Comparison of ENCODE assay signal across 14 mouse cellular contexts in genomic region chr1:135861980-135862552, GRCm38 (mm10). TPM values are rescaled to one million over a fixed set of nuclear protein-coding genes. Genes with fewer than 3 reads are reported as not detected.
DNase-seq lines count a peak whose midpoint lies in the region; ATAC-seq and TF ChIP-seq lines count a peak whose summit lies in the region.
"Had no signal": no experiment of that assay in that cellular context is flagged by ENCODE, and none has a peak within 500 bp of the region (broad histone marks: within the 10 kb centered on the region; RNA-seq: fewer than 3 reads in every experiment).

No protein-coding gene starts in this region.

- TF ChIP-seq CTCF in C2C12 (IDR thresholded peaks at IDR 0.05; ENCODE audit: control insufficient read depth, insufficient read depth, insufficient read length) = no peak

- H3K79me3 ChIP-seq in C2C12 (ENCODE audit: low read depth) = no peaks in the 10 kb centered on the region

- intact Hi-C loops in left cerebral cortex, postnatal 10 days (cut with DNase I) = no loop called here

- no peak overlapping the region for H3K4me3 ChIP-seq in kidney, embryonic 16.5 days (ENCODE audit: low read length)
- H3K4me3 ChIP-seq in C2C12 (ENCODE audit: insufficient read depth, poor library complexity, severe bottlenecking) = no peak overlapping the region
- H3K4me3 ChIP-seq in heart, embryonic 16.5 days (ENCODE audit: low read length) = no peak overlapping the region
- H3K4me3 ChIP-seq: embryonic facial prominence, embryonic 13.5 days; hindbrain, embryonic 10.5 days; liver, embryonic 13.5 days had no signal

- H3K4me2 ChIP-seq in kidney, embryonic 16.5 days (replicated peaks; ENCODE audit: low read depth, low read length) = no peak overlapping the region
- peak overlapping the region; percentile 4; the same call in 1 of the 2 replicates for H3K4me2 ChIP-seq in heart, embryonic 16.5 days (ENCODE audit: low read depth, low read length)
- H3K4me2 ChIP-seq: embryonic facial prominence, embryonic 13.5 days; liver, embryonic 13.5 days had no signal

- H3ac ChIP-seq in C2C12 (ENCODE audit: control insufficient read depth, insufficient read length, low read depth) = no peak overlapping the region

- DNase-seq in kidney, postnatal 36 days = no peak
- peak; percentile 18 for DNase-seq in ZHBTc4 (ENCODE audit: low read depth, low spot score)
- no peak for DNase-seq in cerebellum, postnatal 36 days
- no peak for DNase-seq in left cerebral cortex, postnatal 10 days (ENCODE audit: extremely low spot score in 1 of 2, low spot score in 2 of 2)
- DNase-seq: cerebellum, adult 8-10 months; liver, embryonic 13.5 days; thymus, postnatal 36 days had no signal

- no peaks in the 10 kb centered on the region for H3K27me3 ChIP-seq in kidney, embryonic 16.5 days (ENCODE audit: insufficient read depth, low read length)
- H3K27me3 ChIP-seq in C2C12 (ENCODE audit: control insufficient read depth, insufficient read depth, insufficient read length) = no peaks in the 10 kb centered on the region
- peaks cover 9% of the 10 kb centered on the region for H3K27me3 ChIP-seq in heart, embryonic 16.5 days (ENCODE audit: control insufficient read depth, insufficient read depth, low read length)

- H3K79me2 ChIP-seq in C2C12 (ENCODE audit: control insufficient read depth, insufficient read depth) = no peaks in the 10 kb centered on the region

- no peaks in the 10 kb centered on the region for H3K9me3 ChIP-seq in kidney, embryonic 16.5 days (ENCODE audit: low read length)
- no peaks in the 10 kb centered on the region for H3K9me3 ChIP-seq in heart, embryonic 16.5 days (replicated peaks; ENCODE audit: control insufficient read depth, low read length)
- H3K9me3 ChIP-seq: embryonic facial prominence, embryonic 13.5 days; hindbrain, embryonic 10.5 days; liver, embryonic 13.5 days had no signal

- H3K9ac ChIP-seq in kidney, embryonic 16.5 days (replicated peaks; ENCODE audit: low read length) = no peak overlapping the region
- no peak overlapping the region for H3K9ac ChIP-seq in heart, embryonic 16.5 days (ENCODE audit: low read length)
- H3K9ac ChIP-seq: embryonic facial prominence, embryonic 13.5 days; liver, embryonic 13.5 days had no signal

- peak; percentile 47; the same call in 1 of the 2 replicates for ATAC-seq in kidney, embryonic 16.5 days (ENCODE audit: low FRiP score, low TSS enrichment)
- peak; percentile 74 for ATAC-seq in heart, embryonic 16.5 days (replicated peaks; ENCODE audit: extremely low read depth, insufficient read depth, low FRiP score)

- 42% methylated on average over 9 of the region's 9 CpGs for WGBS in kidney, embryonic 16.5 days
- 25% methylated on average over 9 of the region's 9 CpGs for WGBS in heart, embryonic 16.5 days

- H3K4me1 ChIP-seq in kidney, embryonic 16.5 days (ENCODE audit: insufficient read depth, low read length) = no peaks in the 10 kb centered on the region
- H3K4me1 ChIP-seq in heart, embryonic 16.5 days (ENCODE audit: control insufficient read depth, insufficient read depth, low read length) = peaks cover 24% of the 10 kb centered on the region
- H3K4me1 ChIP-seq: embryonic facial prominence, embryonic 13.5 days; hindbrain, embryonic 10.5 days had no signal

- H3K36me3 ChIP-seq in kidney, embryonic 16.5 days (ENCODE audit: insufficient read depth, low read length) = no peaks in the 10 kb centered on the region
- no peaks in the 10 kb centered on the region for H3K36me3 ChIP-seq in C2C12 (ENCODE audit: control insufficient read depth, insufficient read depth)
- H3K36me3 ChIP-seq in heart, embryonic 16.5 days (ENCODE audit: control insufficient read depth, insufficient read depth) = no peaks in the 10 kb centered on the region
- H3K36me3 ChIP-seq: embryonic facial prominence, embryonic 13.5 days; hindbrain, embryonic 10.5 days; liver, embryonic 13.5 days had no signal

- no peak overlapping the region for H3K27ac ChIP-seq in kidney, embryonic 16.5 days (ENCODE audit: low read length)
- H3K27ac ChIP-seq in heart, embryonic 16.5 days (ENCODE audit: low read length) = peak overlapping the region; percentile 81
- H3K27ac ChIP-seq: embryonic facial prominence, embryonic 13.5 days; hindbrain, embryonic 10.5 days; liver, embryonic 13.5 days had no signal

TF ChIP-seq in C2C12, 6 proteins besides CTCF, POLR2A, EP300 and RAD21:
- TF ChIP-seq MAX (IDR thresholded peaks at IDR 0.05) = peak; percentile 55
- TF ChIP-seq MYOD1 (IDR thresholded peaks at IDR 0.05; ENCODE audit: control insufficient read depth, insufficient read length, low read depth) = peak; percentile 51
- no peak for TF ChIP-seq MYOG (IDR thresholded peaks at IDR 0.05; ENCODE audit: control insufficient read depth, extremely low read depth, insufficient read length)
- TF ChIP-seq CEBPB (IDR thresholded peaks at IDR 0.05; ENCODE audit: low read depth) = no peak
- peak; percentile 1 for TF ChIP-seq USF1 (IDR thresholded peaks at IDR 0.05; ENCODE audit: low read depth)
- no peak for TF ChIP-seq FOSL1 (IDR thresholded peaks at IDR 0.05; ENCODE audit: insufficient read depth, low read length, poor library complexity, severe bottlenecking)

RNA-seq across cellular contexts. Expression of gene Tnnt2, which starts 25.9 kb away (rescaled TPM):
- polyA plus RNA-seq in kidney, embryonic 16.5 days (2015; fragmentation: Nextera tagmentation; extraction: Ambion mirVana) = 9.4 and 37.2 TPM in 2 replicates
- polyA plus RNA-seq in C2C12 (2012; fragmentation: generic; extraction: Trizol) = 167 TPM
- polyA plus RNA-seq in heart, embryonic 16.5 days (2015; fragmentation: Nextera tagmentation; extraction: Ambion mirVana) = 9,605 and 10,628 TPM in 2 replicates
- 1 to 10 TPM; 2.0 to 3.3 TPM for total RNA-seq in left cerebral cortex, postnatal 10 days (2021)

RNA-seq across cellular contexts. Expression of gene Lad1, which starts 43.7 kb away (rescaled TPM):
- 29.1 and 30.8 TPM in 2 replicates for polyA plus RNA-seq in kidney, embryonic 16.5 days (2015; fragmentation: Nextera tagmentation; extraction: Ambion mirVana)
- 0.48 TPM for polyA plus RNA-seq in C2C12 (2012; fragmentation: generic; extraction: Trizol)
- polyA plus RNA-seq in heart, embryonic 16.5 days (2015; fragmentation: Nextera tagmentation; extraction: Ambion mirVana) = 5.9 TPM in 2 replicates
- under 1 TPM; 0.75 to 0.91 TPM for total RNA-seq in left cerebral cortex, postnatal 10 days (2021)

RNA-seq across cellular contexts. Expression of gene Pkp1, which starts 56.9 kb away (rescaled TPM):
- polyA plus RNA-seq in kidney, embryonic 16.5 days (2015; fragmentation: Nextera tagmentation; extraction: Ambion mirVana) = 0.24 and 0.44 TPM in 2 replicates
- 6.4 TPM for polyA plus RNA-seq in C2C12 (2012; fragmentation: generic; extraction: Trizol)
- polyA plus RNA-seq in heart, embryonic 16.5 days (2015; fragmentation: Nextera tagmentation; extraction: Ambion mirVana) = 0.71 and 1.1 TPM in 2 replicates
- total RNA-seq in left cerebral cortex, postnatal 10 days (2021) = under 1 TPM; 0.16 to 0.19 TPM
- total RNA-seq: layer of hippocampus, postnatal 25 days had no signal
- polyA plus RNA-seq: kidney, embryonic 14.5 days; liver, embryonic 13.5 days had no signal

Comparison
In these comparisons a context has a peak if more than half of its experiments do, and no peak if none do; other contexts are left out.
1. RNA of gene Tnnt2, which starts 25.9 kb away (polyA plus RNA-seq): 9,605 to 10,628 TPM in heart, embryonic 16.5 days; 167 TPM in C2C12 (single experiment) and 9.4 to 37.2 TPM in kidney, embryonic 16.5 days; every median in the first group is over 10 times any median in the second.